Mouse (Mus musculus) heart, adult 18-20 months (tissue): ENCODE data around the gene Unc119. TPM values are rescaled to one million over a fixed set of nuclear protein-coding genes. Genes with fewer than 3 reads are reported as not detected.

Experiments used
- DNase-seq, 2 experiments: peaks; one replicate each; pipeline ENCODE4 v3.0.0; 2021 to 2022; ENCODE audit warnings: mixed read lengths in 1 of 2
- total RNA-seq, 2 experiments: library from RNA; stranded (reverse); gene quantifications; 2 replicates each; pipeline ENCODE4 v1.2.3; 2021

Unc119 gene
- total RNA-seq, 2 experiments from 2014 or later = 5.2 to 5.8 TPM

GRCm38 (mm10) chr11:78371711-78372110 is 28.4 kb downstream of the Unc119 start:
- DNase-seq = no peak

GRCm38 (mm10) chr11:78372166-78372565 is 28.9 kb downstream of the Unc119 start:
- no peak for DNase-seq

GRCm38 (mm10) chr11:78372610-78373009 is 29.3 kb downstream of the Unc119 start:
- no peak for DNase-seq

GRCm38 (mm10) chr11:78374147-78374546 is 30.9 kb downstream of the Unc119 start:
- DNase-seq = no peak

GRCm38 (mm10) chr11:78377549-78378159 is 34.4 kb downstream of the Unc119 start:
- no peak for DNase-seq

GRCm38 (mm10) chr11:78380351-78380750 is 37.1 kb downstream of the Unc119 start:
- no peak for DNase-seq

GRCm38 (mm10) chr11:78380996-78381395 is 37.7 kb downstream of the Unc119 start:
- DNase-seq = no peak

GRCm38 (mm10) chr11:78382286-78382685 is 39.0 kb downstream of the Unc119 start:
- DNase-seq = no peak

- no peak for DNase-seq
These were observed 39.4 kb downstream of the Unc119 start for GRCm38 (mm10) chr11:78382701-78383100.

GRCm38 (mm10) chr11:78385776-78386175 is 42.5 kb downstream of the Unc119 start:
- no peak for DNase-seq

- DNase-seq = no peak
These were observed 43.3 kb downstream of the Unc119 start, which contains the start of gene Foxn1 for GRCm38 (mm10) chr11:78386508-78387043. Gene Foxn1 (minus strand): TSS chr11:78386558.

- DNase-seq = no peak
These were observed 49.4 kb downstream of the Unc119 start for GRCm38 (mm10) chr11:78392728-78393127.

- DNase-seq = no peak
These were observed 53.7 kb downstream of the Unc119 start for GRCm38 (mm10) chr11:78396950-78397349.

- DNase-seq = peak; percentile 31 to 62
These were observed 54.1 kb downstream of the Unc119 start for GRCm38 (mm10) chr11:78397397-78397796.

- DNase-seq = no peak
These were observed 54.9 kb downstream of the Unc119 start for GRCm38 (mm10) chr11:78398212-78398611.

Other genes with a start within 250 kb of the Unc119 start
- gene Fam222b, start 248.8 kb upstream of the Unc119 start, total RNA-seq = 10 to 100 TPM; 11.7 to 12.5 TPM
- gene Traf4, start 177.9 kb upstream of the Unc119 start, total RNA-seq = 1 to 10 TPM; 3.2 to 4.6 TPM
- 1 to 10 TPM; 1.7 to 2.6 TPM for gene Nek8, start 166.8 kb upstream of the Unc119 start, total RNA-seq
- gene Tlcd1, start 166.8 kb upstream of the Unc119 start, total RNA-seq = 10 to 100 TPM in 1 of 2 experiments, 1 to 10 TPM in 1; 3.2 to 10.6 TPM
- gene Rpl23a, start 159.9 kb upstream of the Unc119 start, total RNA-seq = 100 to 1,000 TPM; 866 to 935 TPM
- 10 to 100 TPM in 1 of 2 experiments, 1 to 10 TPM in 1; 6.4 to 11.4 TPM for gene Rab34, start 155.1 kb upstream of the Unc119 start, total RNA-seq
- 1 to 10 TPM in 1 of 2 experiments, under 1 TPM in 1; 0.89 to 1.6 TPM for gene Proca1, start 150.1 kb upstream of the Unc119 start, total RNA-seq
- gene Sdf2, start 97.7 kb upstream of the Unc119 start, total RNA-seq = 10 to 100 TPM; 52.7 to 55.7 TPM
- 10 to 100 TPM; 28.4 to 29.7 TPM for gene Supt6, start 97.5 kb upstream of the Unc119 start, total RNA-seq
- gene 2610507B11Rik, start 81.7 kb upstream of the Unc119 start, total RNA-seq = 100 to 1,000 TPM; 203 to 219 TPM
- gene BC030499, start 52.6 kb upstream of the Unc119 start, total RNA-seq = under 1 TPM; 0.37 to 0.49 TPM
- gene Spag5, start 42.0 kb upstream of the Unc119 start, total RNA-seq = under 1 TPM; 0.28 to 0.35 TPM
- 1 to 10 TPM in 1 of 2 experiments, under 1 TPM in 1; 0.97 to 1.2 TPM for gene Aldoc, start 20.5 kb upstream of the Unc119 start, total RNA-seq
- 10 to 100 TPM; 24.6 to 26.7 TPM for gene Pigs, start 15.1 kb upstream of the Unc119 start, total RNA-seq
- not detected for gene Foxn1, start 43.1 kb downstream of the Unc119 start, total RNA-seq
- gene Slc13a2, start 78.7 kb downstream of the Unc119 start, total RNA-seq = not detected
- gene Slc46a1, start 122.2 kb downstream of the Unc119 start, total RNA-seq = 1 to 10 TPM; 2.5 to 2.7 TPM
- gene Sarm1, start 154.3 kb downstream of the Unc119 start, total RNA-seq = under 1 TPM; 0.45 to 0.59 TPM
- 10 to 100 TPM; 15.2 to 18.5 TPM for gene Vtn, start 155.6 kb downstream of the Unc119 start, total RNA-seq
- gene Sebox, start 160.0 kb downstream of the Unc119 start, total RNA-seq = not detected
- 10 to 100 TPM; 10.4 to 12.2 TPM for gene Tmem199, start 168.7 kb downstream of the Unc119 start, total RNA-seq
- gene Poldip2, start 168.7 kb downstream of the Unc119 start, total RNA-seq = 100 to 1,000 TPM; 150 to 158 TPM
- 10 to 100 TPM; 37.6 to 43.3 TPM for gene Tnfaip1, start 192.8 kb downstream of the Unc119 start, total RNA-seq
- gene Ift20, start 192.9 kb downstream of the Unc119 start, total RNA-seq = 10 to 100 TPM; 31.9 to 32.6 TPM
- 1 to 10 TPM; 4.2 to 6.1 TPM for gene Tmem97, start 207.3 kb downstream of the Unc119 start, total RNA-seq